Mouse (Mus musculus): Measurements from ENCODE around the gene Dll4. TPM values are rescaled to one million over a fixed set of nuclear protein-coding genes. Genes with fewer than 3 reads are reported as not detected.
A peak's percentile ranks its signal among the peaks of the same experiment; 100 is the strongest.

Dll4 gene
- polyA plus RNA-seq, 1 experiment from 2014 or later = 3.5 TPM

GRCm38 (mm10) chr2:119350555-119351486, 25.2 kb downstream of the Dll4 start, which contains the start of gene Chac1:
Gene Chac1 (plus strand): TSS chr2:119351229.
- Histone ChIP-seq H3K9me3 (no peaks in the 10 kb centered on the region), H3K27me3 (peaks cover 36% of the 10 kb centered on the region), H3K9ac (peak within 1 kb of the TSS; percentile 58), H3K36me3 (replicated peaks) (no peaks in the 10 kb centered on the region), H3K4me1 (peaks cover 14% of the 10 kb centered on the region), H3K27ac (no peak within 1 kb of the TSS), H3K4me2 (peak within 1 kb of the TSS; percentile 89), H3K4me3 (replicated peaks) (peak within 1 kb of the TSS; percentile 61)
- WGBS = 5% methylated on average over 58 of the region's 58 CpGs
- peak; percentile 96 for ATAC-seq (ENCODE audit: low FRiP score)

GRCm38 (mm10) chr2:119353707-119354106, 28.1 kb downstream of the Dll4 start:
- H3K36me3 ChIP-seq (replicated peaks) = no peaks in the 10 kb centered on the region
- WGBS = 89% methylated on average over 8 of the region's 8 CpGs
- no peak for ATAC-seq (ENCODE audit: low FRiP score)
- no peaks in the 10 kb centered on the region for H3K9me3 ChIP-seq
- H3K27me3 ChIP-seq = peaks cover 32% of the 10 kb centered on the region
- no peak overlapping the region for H3K4me2 ChIP-seq
- no peak overlapping the region for H3K4me3 ChIP-seq (replicated peaks)
- peaks cover 14% of the 10 kb centered on the region for H3K4me1 ChIP-seq
- no peak overlapping the region for H3K27ac ChIP-seq
- H3K9ac ChIP-seq = no peak overlapping the region

- Histone ChIP-seq H3K4me2 (no peak overlapping the region), H3K9me3 (no peaks in the 10 kb centered on the region), H3K9ac (no peak overlapping the region), H3K4me3 (replicated peaks) (no peak overlapping the region), H3K27me3 (peaks cover 21% of the 10 kb centered on the region), H3K36me3 (replicated peaks) (no peaks in the 10 kb centered on the region), H3K27ac (no peak overlapping the region), H3K4me1 (peaks cover 14% of the 10 kb centered on the region)
- ATAC-seq (ENCODE audit: low FRiP score) = no peak
- 81% methylated on average over 3 of the region's 3 CpGs for WGBS
These were observed 29.5 kb downstream of the Dll4 start for GRCm38 (mm10) chr2:119355089-119355488.

GRCm38 (mm10) chr2:119355651-119356050, 30.1 kb downstream of the Dll4 start:
- Histone ChIP-seq H3K36me3 (replicated peaks) (no peaks in the 10 kb centered on the region), H3K4me1 (peaks cover 9% of the 10 kb centered on the region), H3K4me3 (replicated peaks) (no peak overlapping the region), H3K9ac (no peak overlapping the region), H3K9me3 (no peaks in the 10 kb centered on the region), H3K4me2 (no peak overlapping the region), H3K27me3 (peaks cover 15% of the 10 kb centered on the region), H3K27ac (no peak overlapping the region)
- 30% methylated on average over 7 of the region's 7 CpGs for WGBS
- ATAC-seq (ENCODE audit: low FRiP score) = no peak

- H3K27me3 ChIP-seq = peaks cover 10% of the 10 kb centered on the region
- H3K4me3 ChIP-seq (replicated peaks) = no peak overlapping the region
- H3K36me3 ChIP-seq (replicated peaks) = no peaks in the 10 kb centered on the region
- no peak overlapping the region for H3K4me2 ChIP-seq
- H3K9me3 ChIP-seq = 0 out of 2 replicates have a peak, but pooled peaks cover 6% of the 10 kb centered on the region
- peaks cover 6% of the 10 kb centered on the region for H3K4me1 ChIP-seq
- no peak for ATAC-seq (ENCODE audit: low FRiP score)
- no peak overlapping the region for H3K27ac ChIP-seq
- no peak overlapping the region for H3K9ac ChIP-seq
These were observed 30.7 kb downstream of the Dll4 start for GRCm38 (mm10) chr2:119356310-119356709.

GRCm38 (mm10) chr2:119356805-119357204, 31.2 kb downstream of the Dll4 start:
- no peak overlapping the region for H3K4me2 ChIP-seq
- no peaks in the 10 kb centered on the region for H3K36me3 ChIP-seq (replicated peaks)
- no peak overlapping the region for H3K9ac ChIP-seq
- no peak overlapping the region for H3K27ac ChIP-seq
- ATAC-seq (ENCODE audit: low FRiP score) = no peak
- WGBS = 97% methylated on average over 5 of the region's 5 CpGs
- peaks cover 5% of the 10 kb centered on the region for H3K27me3 ChIP-seq
- peaks cover 11% of the 10 kb centered on the region; the same call in 1 of the 2 replicates for H3K9me3 ChIP-seq
- H3K4me3 ChIP-seq (replicated peaks) = no peak overlapping the region
- H3K4me1 ChIP-seq = peaks cover under 1% of the 10 kb centered on the region; the same call in 1 of the 2 replicates

- 91% methylated on average over 6 of the region's 6 CpGs for WGBS
- ATAC-seq (ENCODE audit: low FRiP score) = no peak
- H3K4me3 ChIP-seq (replicated peaks) = no peak overlapping the region
- no peak overlapping the region for H3K4me2 ChIP-seq
- peaks cover 14% of the 10 kb centered on the region; the same call in 1 of the 2 replicates for H3K9me3 ChIP-seq
- 0 out of 2 replicates have a peak, but pooled peaks cover 2% of the 10 kb centered on the region for H3K27me3 ChIP-seq
- no peaks in the 10 kb centered on the region for H3K4me1 ChIP-seq
- H3K27ac ChIP-seq = no peak overlapping the region
- H3K9ac ChIP-seq = no peak overlapping the region
- H3K36me3 ChIP-seq (replicated peaks) = no peaks in the 10 kb centered on the region
These were observed 32.7 kb downstream of the Dll4 start for GRCm38 (mm10) chr2:119358249-119358648.

- H3K4me2 ChIP-seq = no peak overlapping the region
- no peaks in the 10 kb centered on the region for H3K36me3 ChIP-seq (replicated peaks)
- ATAC-seq (ENCODE audit: low FRiP score) = no peak
- H3K4me3 ChIP-seq (replicated peaks) = no peak overlapping the region
- 0 out of 2 replicates have a peak, but pooled peaks cover 2% of the 10 kb centered on the region for H3K27me3 ChIP-seq
- no peaks in the 10 kb centered on the region for H3K4me1 ChIP-seq
- WGBS = 85% methylated on average over 2 of the region's 2 CpGs
- H3K9me3 ChIP-seq = peaks cover 14% of the 10 kb centered on the region; the same call in 1 of the 2 replicates
- no peak overlapping the region for H3K9ac ChIP-seq
- H3K27ac ChIP-seq = no peak overlapping the region
These were observed 34.2 kb downstream of the Dll4 start for GRCm38 (mm10) chr2:119359721-119360291.

- Histone ChIP-seq H3K9ac (no peak overlapping the region), H3K36me3 (replicated peaks) (peaks cover 8% of the 10 kb centered on the region), H3K4me3 (replicated peaks) (no peak overlapping the region), H3K27me3 (0 out of 2 replicates have a peak, but pooled peaks cover 2% of the 10 kb centered on the region), H3K27ac (no peak overlapping the region), H3K4me2 (no peak overlapping the region), H3K9me3 (peaks cover 14% of the 10 kb centered on the region; the same call in 1 of the 2 replicates), H3K4me1 (no peaks in the 10 kb centered on the region)
- ATAC-seq (ENCODE audit: low FRiP score) = no peak
- 89% methylated on average over 3 of the region's 3 CpGs for WGBS
These were observed 39.4 kb downstream of the Dll4 start for GRCm38 (mm10) chr2:119364969-119365368.

GRCm38 (mm10) chr2:119367346-119367745, 41.8 kb downstream of the Dll4 start:
- no peak overlapping the region for H3K9ac ChIP-seq
- H3K4me1 ChIP-seq = no peaks in the 10 kb centered on the region
- H3K4me2 ChIP-seq = no peak overlapping the region
- no peak overlapping the region for H3K27ac ChIP-seq
- peaks cover 28% of the 10 kb centered on the region for H3K36me3 ChIP-seq (replicated peaks)
- WGBS = 74% methylated on average over 3 of the region's 3 CpGs
- H3K27me3 ChIP-seq = 0 out of 2 replicates have a peak, but pooled peaks cover 2% of the 10 kb centered on the region
- no peak overlapping the region for H3K4me3 ChIP-seq (replicated peaks)
- no peaks in the 10 kb centered on the region for H3K9me3 ChIP-seq
- ATAC-seq (ENCODE audit: low FRiP score) = no peak

- 95% methylated on average over 10 of the region's 10 CpGs for WGBS
- Histone ChIP-seq H3K4me3 (replicated peaks) (no peak overlapping the region), H3K4me2 (no peak overlapping the region), H3K9ac (no peak overlapping the region), H3K9me3 (no peaks in the 10 kb centered on the region), H3K27me3 (no peaks in the 10 kb centered on the region), H3K4me1 (no peaks in the 10 kb centered on the region), H3K27ac (no peak overlapping the region), H3K36me3 (replicated peaks) (peaks cover 53% of the 10 kb centered on the region)
- no peak for ATAC-seq (ENCODE audit: low FRiP score)
These were observed 44.5 kb downstream of the Dll4 start for GRCm38 (mm10) chr2:119370116-119370515.

GRCm38 (mm10) chr2:119377286-119377685, 51.7 kb downstream of the Dll4 start:
- no peak overlapping the region for H3K4me2 ChIP-seq
- 92% methylated on average over 9 of the region's 9 CpGs for WGBS
- peaks cover 94% of the 10 kb centered on the region for H3K36me3 ChIP-seq (replicated peaks)
- no peaks in the 10 kb centered on the region for H3K27me3 ChIP-seq
- no peaks in the 10 kb centered on the region for H3K9me3 ChIP-seq
- H3K4me3 ChIP-seq (replicated peaks) = no peak overlapping the region
- H3K4me1 ChIP-seq = no peaks in the 10 kb centered on the region
- H3K9ac ChIP-seq = no peak overlapping the region
- no peak overlapping the region for H3K27ac ChIP-seq
- no peak for ATAC-seq (ENCODE audit: low FRiP score)
